24 mouse cellular contexts compared by ENCODE assay signal in the genomic region with DNA sequence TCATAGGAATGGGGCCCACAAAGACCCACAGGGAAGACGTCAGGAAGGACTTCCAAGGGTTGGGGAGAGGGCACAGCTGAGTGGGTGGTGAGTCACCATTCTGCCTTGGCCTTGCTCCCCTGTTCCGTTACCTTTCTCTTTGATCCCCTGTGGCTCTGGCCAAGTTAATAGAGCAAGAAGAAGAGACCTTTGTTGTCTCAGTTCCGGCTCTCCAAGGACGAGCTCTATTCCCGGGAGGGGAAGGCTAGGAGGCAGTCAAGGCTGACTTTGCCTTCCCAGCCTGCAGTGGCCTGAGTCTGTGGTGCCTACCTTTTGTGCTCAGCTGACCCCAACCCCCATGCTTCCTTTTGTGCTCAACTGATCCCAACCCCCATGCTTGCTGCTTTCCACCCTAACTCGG. TPM values are rescaled to one million over a fixed set of nuclear protein-coding genes. Genes with fewer than 3 reads are reported as not detected.
A peak's percentile ranks its signal among the peaks of the same experiment; 100 is the strongest.
DNase-seq lines count a peak whose midpoint lies in the region; ATAC-seq lines count a peak whose summit lies in the region.
"Had no signal": no experiment of that assay in that cellular context is flagged by ENCODE, and none has a peak within 500 bp of the region (broad histone marks: within the 10 kb centered on the region; RNA-seq: fewer than 3 reads in every experiment).

No protein-coding gene starts in this region.

- no peaks in the 10 kb centered on the region for H3K36me3 ChIP-seq in kidney, embryonic 15.5 days
- H3K36me3 ChIP-seq: embryonic facial prominence, embryonic 15.5 days; heart, embryonic 12.5 days; hindbrain, embryonic 10.5 days; intestine, embryonic 15.5 days; limb, embryonic 10.5 days; liver, embryonic 15.5 days; midbrain, embryonic 10.5 days; stomach, embryonic 15.5 days had no signal

- peaks cover 53% of the 10 kb centered on the region for H3K4me1 ChIP-seq in kidney, embryonic 15.5 days
- H3K4me1 ChIP-seq in brown adipose tissue, adult 24 weeks (ENCODE audit: control insufficient read depth, insufficient read depth, insufficient read length, low read length) = peaks cover 67% of the 10 kb centered on the region
- H3K4me1 ChIP-seq: liver, embryonic 15.5 days; stomach, embryonic 15.5 days had no signal

- no peak; the same call in 1 of the 2 replicates for ATAC-seq in kidney, embryonic 15.5 days (replicated peaks; ENCODE audit: low FRiP score)
- ATAC-seq: forebrain, embryonic 14.5 days; hindbrain, embryonic 16.5 days; intestine, embryonic 15.5 days had no signal

- no peak overlapping the region for H3K4me2 ChIP-seq in kidney, embryonic 15.5 days
- H3K4me2 ChIP-seq: embryonic facial prominence, embryonic 15.5 days; heart, embryonic 12.5 days; intestine, embryonic 15.5 days; liver, embryonic 15.5 days; stomach, embryonic 15.5 days had no signal

- no peak overlapping the region for H3K9ac ChIP-seq in kidney, embryonic 15.5 days
- H3K9ac ChIP-seq: embryonic facial prominence, embryonic 15.5 days; heart, embryonic 12.5 days; intestine, embryonic 15.5 days; liver, embryonic 15.5 days; stomach, embryonic 15.5 days had no signal

- H3K27me3 ChIP-seq in kidney, embryonic 15.5 days = no peaks in the 10 kb centered on the region
- H3K27me3 ChIP-seq: embryonic facial prominence, embryonic 15.5 days; intestine, embryonic 15.5 days; liver, embryonic 15.5 days; stomach, embryonic 15.5 days had no signal

- peak; percentile 79 to 91 for DNase-seq in adrenal gland, adult (ENCODE audit: inconsistent age in 2 of 2, low spot score in 1 of 2)
- DNase-seq in adrenal gland, postnatal 4 days (ENCODE audit: low spot score in 2 of 2) = no peak
- no peak for DNase-seq in kidney, adult 9 months
- DNase-seq in R1 (ENCODE audit: low read depth, low spot score) = peak; percentile 41
- no peak for DNase-seq in cerebellum, adult 8-10 months
- DNase-seq: cerebellum, adult 2 months; heart, postnatal 10 days; liver; lung, postnatal 10 days; right cerebral cortex, adult 18-20 months; thymus, adult 18-20 months; thymus, postnatal 36 days had no signal

- H3K9me3 ChIP-seq in kidney, embryonic 15.5 days (replicated peaks) = no peaks in the 10 kb centered on the region
- H3K9me3 ChIP-seq: embryonic facial prominence, embryonic 15.5 days; heart, embryonic 12.5 days; hindbrain, embryonic 10.5 days; intestine, embryonic 15.5 days; limb, embryonic 10.5 days; liver, embryonic 15.5 days; midbrain, embryonic 10.5 days; stomach, embryonic 15.5 days had no signal

- WGBS in kidney, embryonic 15.5 days = 36% methylated on average over 6 of the region's 6 CpGs

- H3K4me3 ChIP-seq in kidney, embryonic 15.5 days (replicated peaks) = no peak overlapping the region
- H3K4me3 ChIP-seq in brown adipose tissue, adult 24 weeks (ENCODE audit: insufficient read depth, low read depth, low read length) = no peak overlapping the region
- H3K4me3 ChIP-seq: embryonic facial prominence, embryonic 15.5 days; heart, embryonic 12.5 days; hindbrain, embryonic 10.5 days; intestine, embryonic 15.5 days; limb, embryonic 10.5 days; liver, embryonic 15.5 days; midbrain, embryonic 10.5 days; stomach, embryonic 15.5 days had no signal

- peak overlapping the region; percentile 63; the same call in 1 of the 2 replicates for H3K27ac ChIP-seq in kidney, embryonic 15.5 days
- H3K27ac ChIP-seq in brown adipose tissue, adult 24 weeks (replicated peaks; ENCODE audit: low read depth, low read length) = peak overlapping the region; percentile 27
- H3K27ac ChIP-seq: embryonic facial prominence, embryonic 15.5 days; hindbrain, embryonic 10.5 days; intestine, embryonic 15.5 days; limb, embryonic 10.5 days; liver, embryonic 15.5 days; midbrain, embryonic 10.5 days; stomach, embryonic 15.5 days had no signal

RNA-seq across cellular contexts. Expression of a gene that starts 59.2 kb away (rescaled TPM):
- 100 to 1,000 TPM; 105 to 129 TPM for total RNA-seq in adrenal gland, postnatal 4 days (2021)
- polyA plus RNA-seq in kidney, embryonic 15.5 days (2015; fragmentation: Nextera tagmentation; extraction: Ambion mirVana) = 37.3 and 39.5 TPM in 2 replicates
- polyA plus RNA-seq in brown adipose tissue, adult 24 weeks (2012; ENCODE audit: insufficient read depth, insufficient read length, missing spikeins) = 2.6 and 12.2 TPM in 2 replicates

Comparison
In these comparisons a context has a peak if more than half of its experiments do, and no peak if none do; other contexts are left out.
1. DNase-seq: peak in adrenal gland, adult (2 of 2) and R1 (single experiment); none in adrenal gland, postnatal 4 days (0 of 2), kidney, adult 9 months (single experiment) and cerebellum, adult 8-10 months (single experiment).